Mouse (Mus musculus): ENCODE results near the gene Cdk5r1. TPM values are rescaled to one million over a fixed set of nuclear protein-coding genes. Genes with fewer than 3 reads are reported as not detected.

The Cdk5r1 gene
- polyA plus RNA-seq, 2 experiments = 2.8 to 12.3 TPM

- no peaks in the 10 kb centered on the region for H3K36me3 ChIP-seq (ENCODE audit: control insufficient read depth, insufficient read depth, low read length)
- H3K9ac ChIP-seq (ENCODE audit: low read depth, low read length, severe bottlenecking) = no peak overlapping the region
- TF ChIP-seq POLR2A (IDR thresholded peaks at IDR 0.05; ENCODE audit: borderline replicate concordance, extremely low read depth, insufficient read depth, insufficient read length) = no peak
- no peaks in the 10 kb centered on the region for H3K9me3 ChIP-seq (ENCODE audit: control insufficient read depth, low read length)
- no peak overlapping the region for H3K4me3 ChIP-seq (replicated peaks; ENCODE audit: low read length)
- no peak overlapping the region for H3K27ac ChIP-seq (replicated peaks; ENCODE audit: low read depth, low read length)
- H3K4me1 ChIP-seq (ENCODE audit: control insufficient read depth, insufficient read depth, low read length) = peaks cover 5% of the 10 kb centered on the region
- no peak for DNase-seq (ENCODE audit: low spot score)
- WGBS = 55% methylated on average over 2 of the region's 2 CpGs
- H3K4me2 ChIP-seq (replicated peaks; ENCODE audit: low read depth, low read length, severe bottlenecking) = no peak overlapping the region
- ATAC-seq (ENCODE audit: low FRiP score, low read depth) = no peak
- no peaks in the 10 kb centered on the region for H3K27me3 ChIP-seq (ENCODE audit: control insufficient read depth, insufficient read depth, low read length)
These were observed 44.3 kb downstream of the Cdk5r1 start for GRCm38 (mm10) chr11:80521148-80521547.

DNA sequence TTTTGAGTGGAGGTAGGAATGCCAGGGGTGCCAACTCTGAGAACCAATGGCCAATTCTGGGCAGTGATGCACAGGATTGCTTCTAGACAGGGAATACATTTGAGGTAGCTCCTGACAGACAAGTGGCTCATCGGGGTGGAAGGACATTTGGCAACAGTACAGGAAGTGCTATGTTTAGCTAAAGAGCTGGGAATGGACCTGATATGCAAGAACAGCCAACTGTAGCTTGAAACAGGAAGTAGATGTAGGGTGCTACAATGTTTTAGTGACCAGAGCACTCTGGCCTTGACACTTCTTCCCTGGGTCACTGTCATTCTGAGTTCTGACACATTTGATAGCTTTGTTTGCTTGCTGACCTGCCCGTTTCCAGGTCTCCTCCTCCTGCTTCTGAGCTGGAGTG lies 46.0 kb downstream of the Cdk5r1 start:
- no peak overlapping the region for H3K4me2 ChIP-seq (replicated peaks; ENCODE audit: low read depth, low read length, severe bottlenecking)
- no peak for ATAC-seq (ENCODE audit: low FRiP score, low read depth)
- no peaks in the 10 kb centered on the region for H3K36me3 ChIP-seq (ENCODE audit: control insufficient read depth, insufficient read depth, low read length)
- TF ChIP-seq POLR2A (IDR thresholded peaks at IDR 0.05; ENCODE audit: borderline replicate concordance, extremely low read depth, insufficient read depth, insufficient read length) = no peak
- no peaks in the 10 kb centered on the region for H3K27me3 ChIP-seq (ENCODE audit: control insufficient read depth, insufficient read depth, low read length)
- no peak overlapping the region for H3K9ac ChIP-seq (ENCODE audit: low read depth, low read length, severe bottlenecking)
- 65% methylated on average over 2 of the region's 2 CpGs for WGBS
- no peak overlapping the region for H3K4me3 ChIP-seq (replicated peaks; ENCODE audit: low read length)
- no peak overlapping the region for H3K27ac ChIP-seq (replicated peaks; ENCODE audit: low read depth, low read length)
- H3K4me1 ChIP-seq (ENCODE audit: control insufficient read depth, insufficient read depth, low read length) = peaks cover 5% of the 10 kb centered on the region
- no peaks in the 10 kb centered on the region for H3K9me3 ChIP-seq (ENCODE audit: control insufficient read depth, low read length)
- DNase-seq (ENCODE audit: low spot score) = no peak

GRCm38 (mm10) chr11:80523410-80523809 lies 46.6 kb downstream of the Cdk5r1 start:
- Histone ChIP-seq H3K36me3 (ENCODE audit: control insufficient read depth, insufficient read depth, low read length) (no peaks in the 10 kb centered on the region), H3K27ac (replicated peaks; ENCODE audit: low read depth, low read length) (no peak overlapping the region)

DNA sequence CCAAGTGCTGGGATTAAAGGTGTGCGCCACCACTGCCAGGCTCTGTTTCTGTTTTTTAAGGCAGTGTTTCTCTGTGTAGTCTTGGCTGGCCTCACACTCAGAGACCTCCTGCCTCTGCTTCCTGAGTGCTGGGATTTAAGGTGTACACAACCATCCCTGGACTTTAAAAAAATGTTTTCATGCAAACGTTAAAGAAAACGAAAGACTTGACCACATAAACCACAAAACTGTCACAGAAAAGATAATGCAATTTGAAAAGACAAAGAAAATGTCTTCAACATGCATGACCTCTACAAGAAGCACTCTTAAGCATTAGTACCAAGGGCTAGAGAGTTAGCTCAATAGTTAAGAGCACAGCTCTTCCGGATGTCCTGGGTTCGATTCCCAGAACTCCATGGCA lies 47.4 kb downstream of the Cdk5r1 start:
- H3K4me2 ChIP-seq (replicated peaks; ENCODE audit: low read depth, low read length, severe bottlenecking) = no peak overlapping the region
- no peak overlapping the region for H3K4me3 ChIP-seq (replicated peaks; ENCODE audit: low read length)
- TF ChIP-seq POLR2A (IDR thresholded peaks at IDR 0.05; ENCODE audit: borderline replicate concordance, extremely low read depth, insufficient read depth, insufficient read length) = no peak
- no peaks in the 10 kb centered on the region for H3K27me3 ChIP-seq (ENCODE audit: control insufficient read depth, insufficient read depth, low read length)
- WGBS = 91% methylated on average over 5 of the region's 5 CpGs
- H3K4me1 ChIP-seq (ENCODE audit: control insufficient read depth, insufficient read depth, low read length) = no peaks in the 10 kb centered on the region
- no peak overlapping the region for H3K27ac ChIP-seq (replicated peaks; ENCODE audit: low read depth, low read length)
- no peak overlapping the region for H3K9ac ChIP-seq (ENCODE audit: low read depth, low read length, severe bottlenecking)
- H3K36me3 ChIP-seq (ENCODE audit: control insufficient read depth, insufficient read depth, low read length) = no peaks in the 10 kb centered on the region
- no peak for ATAC-seq (ENCODE audit: low FRiP score, low read depth)
- no peaks in the 10 kb centered on the region for H3K9me3 ChIP-seq (ENCODE audit: control insufficient read depth, low read length)
- DNase-seq (ENCODE audit: low spot score) = no peak

More at GRCm38 (mm10) chr11:80523410-80523809, 46.6 kb downstream of the Cdk5r1 start:
- Histone ChIP-seq H3K4me3 (replicated peaks; ENCODE audit: low read length) (no peak overlapping the region), H3K9ac (ENCODE audit: low read depth, low read length, severe bottlenecking) (no peak overlapping the region), H3K27me3 (ENCODE audit: control insufficient read depth, insufficient read depth, low read length) (no peaks in the 10 kb centered on the region), H3K4me1 (ENCODE audit: control insufficient read depth, insufficient read depth, low read length) (peaks cover 5% of the 10 kb centered on the region), H3K9me3 (ENCODE audit: control insufficient read depth, low read length) (no peaks in the 10 kb centered on the region), H3K4me2 (replicated peaks; ENCODE audit: low read depth, low read length, severe bottlenecking) (no peak overlapping the region)
- TF ChIP-seq POLR2A (IDR thresholded peaks at IDR 0.05; ENCODE audit: borderline replicate concordance, extremely low read depth, insufficient read depth, insufficient read length) = no peak
- 65% methylated on average over 4 of the region's 4 CpGs for WGBS
- DNase-seq (ENCODE audit: low spot score) (no peak), ATAC-seq (ENCODE audit: low FRiP score, low read depth) (no peak)

DNA sequence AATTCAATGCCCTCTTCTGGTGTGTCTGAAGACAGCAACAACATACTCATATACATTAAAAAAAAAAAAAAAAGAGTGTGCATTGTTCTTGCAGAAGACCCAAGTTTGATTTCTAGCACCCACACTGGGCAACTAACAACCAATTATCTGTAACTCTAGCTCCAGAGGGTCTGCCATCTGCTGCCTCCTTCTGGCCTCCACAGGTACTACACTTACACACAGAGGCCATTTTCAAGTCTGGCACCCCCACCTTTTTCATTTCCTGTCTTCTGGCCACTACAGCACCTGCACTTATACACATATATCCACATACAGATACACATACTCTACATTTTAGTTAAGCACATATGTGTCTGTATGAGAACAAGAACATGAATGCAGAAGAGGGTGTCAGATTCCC lies 50.9 kb downstream of the Cdk5r1 start:
- Histone ChIP-seq H3K9ac (ENCODE audit: low read depth, low read length, severe bottlenecking) (no peak overlapping the region), H3K4me3 (replicated peaks; ENCODE audit: low read length) (no peak overlapping the region), H3K27ac (replicated peaks; ENCODE audit: low read depth, low read length) (no peak overlapping the region), H3K4me2 (replicated peaks; ENCODE audit: low read depth, low read length, severe bottlenecking) (no peak overlapping the region), H3K36me3 (ENCODE audit: control insufficient read depth, insufficient read depth, low read length) (no peaks in the 10 kb centered on the region), H3K4me1 (ENCODE audit: control insufficient read depth, insufficient read depth, low read length) (no peaks in the 10 kb centered on the region), H3K9me3 (ENCODE audit: control insufficient read depth, low read length) (no peaks in the 10 kb centered on the region), H3K27me3 (ENCODE audit: control insufficient read depth, insufficient read depth, low read length) (no peaks in the 10 kb centered on the region)
- TF ChIP-seq POLR2A (IDR thresholded peaks at IDR 0.05; ENCODE audit: borderline replicate concordance, extremely low read depth, insufficient read depth, insufficient read length) = no peak
- ATAC-seq (ENCODE audit: low FRiP score, low read depth) (no peak), DNase-seq (ENCODE audit: low spot score) (no peak)

DNA sequence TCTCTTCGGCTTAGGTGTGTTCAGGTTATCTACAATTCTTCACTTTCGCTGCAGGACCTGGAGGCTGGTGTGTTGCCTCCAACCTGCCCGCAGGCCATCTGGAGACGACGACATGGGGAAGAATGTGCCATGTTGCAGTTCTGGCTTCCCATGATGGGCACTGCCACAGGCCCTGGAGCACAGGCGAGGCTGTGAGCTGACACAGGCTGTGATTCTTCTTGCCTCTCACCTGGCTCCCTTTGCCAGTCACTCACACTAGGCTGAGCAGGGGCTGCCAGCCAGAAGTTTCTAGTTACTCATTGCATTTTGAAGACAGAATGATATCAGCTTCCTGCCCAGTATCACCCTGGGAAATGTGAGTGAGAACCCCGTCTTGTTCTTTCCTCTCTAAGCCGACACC lies 52.3 kb downstream of the Cdk5r1 start:
- Histone ChIP-seq H3K4me3 (replicated peaks; ENCODE audit: low read length) (no peak overlapping the region), H3K4me1 (ENCODE audit: control insufficient read depth, insufficient read depth, low read length) (no peaks in the 10 kb centered on the region), H3K4me2 (replicated peaks; ENCODE audit: low read depth, low read length, severe bottlenecking) (no peak overlapping the region), H3K36me3 (ENCODE audit: control insufficient read depth, insufficient read depth, low read length) (no peaks in the 10 kb centered on the region), H3K9me3 (ENCODE audit: control insufficient read depth, low read length) (no peaks in the 10 kb centered on the region), H3K27me3 (ENCODE audit: control insufficient read depth, insufficient read depth, low read length) (no peaks in the 10 kb centered on the region), H3K27ac (replicated peaks; ENCODE audit: low read depth, low read length) (no peak overlapping the region), H3K9ac (ENCODE audit: low read depth, low read length, severe bottlenecking) (no peak overlapping the region)
- ATAC-seq (ENCODE audit: low FRiP score, low read depth) = no peak
- TF ChIP-seq POLR2A (IDR thresholded peaks at IDR 0.05; ENCODE audit: borderline replicate concordance, extremely low read depth, insufficient read depth, insufficient read length) = no peak
- no peak for DNase-seq (ENCODE audit: low spot score)
- WGBS = 85% methylated on average over 8 of the region's 8 CpGs

Other genes with a start within 250 kb of the Cdk5r1 start
- gene Rhbdl3, start 176.1 kb upstream of the Cdk5r1 start, polyA plus RNA-seq (2012; rRNA removed) = 6.0 and 6.8 TPM in 2 replicates
- 4.8 and 6.1 TPM in 2 replicates for gene Rhbdl3, start 176.1 kb upstream of the Cdk5r1 start, polyA plus RNA-seq (2014; fragmentation: Nextera tagmentation; extraction: Ambion mirVana)
- gene 5730455P16Rik, start 99.0 kb upstream of the Cdk5r1 start, polyA plus RNA-seq (2012; rRNA removed) = 10.0 and 12.7 TPM in 2 replicates
- gene 5730455P16Rik, start 99.0 kb upstream of the Cdk5r1 start, polyA plus RNA-seq (2014; fragmentation: Nextera tagmentation; extraction: Ambion mirVana) = 21.7 and 22.5 TPM in 2 replicates
- 269 and 274 TPM in 2 replicates for gene Zfp207, start 93.7 kb upstream of the Cdk5r1 start, polyA plus RNA-seq (2012; rRNA removed)
- 237 and 252 TPM in 2 replicates for gene Zfp207, start 93.7 kb upstream of the Cdk5r1 start, polyA plus RNA-seq (2014; fragmentation: Nextera tagmentation; extraction: Ambion mirVana)
- gene Psmd11, start 48.4 kb upstream of the Cdk5r1 start, polyA plus RNA-seq (2012; rRNA removed) = 86.9 and 87.4 TPM in 2 replicates
- gene Psmd11, start 48.4 kb upstream of the Cdk5r1 start, polyA plus RNA-seq (2014; fragmentation: Nextera tagmentation; extraction: Ambion mirVana) = 261 and 264 TPM in 2 replicates

All from limb, embryonic 14.5 days (tissue).